Mouse (Mus musculus) testis, adult 2 months (tissue): ENCODE results near the gene Mpped2. TPM values are rescaled to one million over a fixed set of nuclear protein-coding genes. Genes with fewer than 3 reads are reported as not detected.

Source experiments
- H3K27ac ChIP-seq: fragments of 200-500 bp; 2 replicates; pipeline ENCODE4 v1.5.1; 2012; ENCODE audit warnings: low read depth, low read length; ENCODE audit not compliant: control insufficient read depth, insufficient read depth
- H3K27me3 ChIP-seq: fragments of 200-500 bp; 2 replicates; pipeline ENCODE4 v1.6.1; 2012; ENCODE audit warnings: mild to moderate bottlenecking, low read length, moderate library complexity; ENCODE audit not compliant: control insufficient read depth, insufficient read depth
- H3K36me3 ChIP-seq: fragments of 200-500 bp; 2 replicates; pipeline ENCODE4 v1.6.1; 2012; ENCODE audit warnings: mild to moderate bottlenecking, low read length; ENCODE audit not compliant: control insufficient read depth, insufficient read depth
- H3K4me1 ChIP-seq: fragments of 200-500 bp; 2 replicates; pipeline ENCODE4 v1.6.1; 2012; ENCODE audit warnings: low read length; ENCODE audit not compliant: control insufficient read depth, insufficient read depth
- H3K4me3 ChIP-seq: fragments of 200-500 bp; 2 replicates; pipeline ENCODE4 v1.5.1; 2012; ENCODE audit warnings: low read depth, mild to moderate bottlenecking, low read length, moderate library complexity, mixed read lengths; ENCODE audit not compliant: control insufficient read depth
- CTCF ChIP-seq: fragments of 200-500 bp; IDR thresholded peaks from 2 replicates; pipeline ENCODE4 v1.5.1; 2012; ENCODE audit warnings: low read depth, mild to moderate bottlenecking, inconsistent platforms, low read length, moderate library complexity; ENCODE audit not compliant: control insufficient read depth, insufficient read depth, insufficient replicate concordance
- POLR2A ChIP-seq: fragments of 200-500 bp; IDR thresholded peaks from 2 replicates; pipeline ENCODE4 v1.6.1; 2012; ENCODE audit warnings: low read depth, mild to moderate bottlenecking, inconsistent platforms, low read length, moderate library complexity; ENCODE audit not compliant: control insufficient read depth
- polyA plus RNA-seq: library from polyadenylated mRNA; depleted of rRNA; stranded (reverse); fragments of >200 nt; gene quantifications from 2 replicates; pipeline ENCODE4 v1.2.3, GENCODE M21; 2012

The Mpped2 gene
- polyA plus RNA-seq, 1 experiment = 0.88 TPM

DNA sequence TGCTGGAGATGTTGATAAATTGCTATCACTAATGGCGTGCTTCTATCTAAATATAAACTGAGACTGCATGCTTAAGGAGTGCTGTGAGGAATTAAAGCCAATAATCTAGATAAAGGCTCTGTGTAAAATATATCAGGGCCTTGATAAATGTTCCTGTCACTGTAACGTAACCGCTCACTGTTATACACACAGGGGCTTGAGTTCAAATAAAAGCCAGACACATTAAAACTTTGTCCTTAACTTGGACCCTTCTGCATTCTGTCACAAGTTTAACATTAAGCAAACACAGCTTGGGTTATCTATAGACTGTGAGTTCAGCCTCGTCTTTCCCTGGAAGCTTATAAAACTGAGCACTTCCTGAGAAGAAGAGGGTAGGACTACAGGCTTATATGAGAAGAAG is 164.6 kb downstream of the Mpped2 start:
- H3K36me3 ChIP-seq = no peaks in the 10 kb centered on the region

DNA sequence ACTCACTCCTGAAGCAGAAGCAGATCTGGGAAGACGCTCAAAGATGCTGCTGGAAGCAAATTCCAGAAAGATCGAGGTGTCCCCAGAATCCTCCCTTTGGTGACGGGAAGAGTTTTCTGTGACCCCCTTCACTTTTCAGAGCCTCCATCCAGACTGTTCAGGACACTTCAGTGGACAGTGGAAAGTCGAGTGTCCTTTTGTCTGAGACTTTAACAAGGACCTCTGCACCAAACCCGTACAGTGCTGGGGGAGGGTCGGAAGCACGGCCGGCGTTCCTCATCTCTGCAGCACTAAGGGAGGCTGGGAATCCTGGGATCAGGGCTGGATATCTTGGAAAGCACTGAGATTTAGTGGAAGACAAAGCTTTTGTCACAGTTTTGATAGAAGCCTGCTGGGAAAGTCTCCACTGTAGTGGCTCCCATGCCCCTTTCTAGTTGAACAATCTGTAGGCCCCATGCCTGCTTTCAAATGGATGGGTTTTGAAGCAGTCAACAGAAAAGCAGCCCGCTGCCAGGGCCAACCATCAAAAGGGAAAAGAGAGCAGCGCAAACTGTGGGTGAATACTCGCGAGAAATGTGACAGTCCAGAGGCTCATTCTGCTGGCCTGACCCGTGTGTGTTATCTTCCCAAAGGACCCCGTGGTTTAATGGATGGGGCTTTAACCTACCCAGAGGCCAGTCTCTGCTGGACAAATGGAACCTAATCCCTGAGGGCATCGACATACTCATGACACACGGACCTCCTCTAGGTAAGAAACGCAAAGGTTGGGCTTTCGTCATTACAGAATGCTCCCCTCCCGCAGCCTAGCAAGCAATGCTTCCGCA is 168.0 kb downstream of the Mpped2 start:
- H3K27me3 ChIP-seq = no peaks in the 10 kb centered on the region
- H3K4me3 ChIP-seq = no peak overlapping the region
- no peak for TF ChIP-seq POLR2A
- no peak for TF ChIP-seq CTCF
- no peaks in the 10 kb centered on the region for H3K4me1 ChIP-seq
- H3K27ac ChIP-seq = no peak overlapping the region
- H3K36me3 ChIP-seq = no peaks in the 10 kb centered on the region

More for the DNA sequence above, 164.6 kb downstream of the Mpped2 start:
- no peaks in the 10 kb centered on the region for H3K27me3 ChIP-seq
- H3K4me3 ChIP-seq = no peak overlapping the region
- no peak for TF ChIP-seq CTCF
- no peak for TF ChIP-seq POLR2A
- H3K4me1 ChIP-seq = no peaks in the 10 kb centered on the region
- H3K27ac ChIP-seq = no peak overlapping the region

DNA sequence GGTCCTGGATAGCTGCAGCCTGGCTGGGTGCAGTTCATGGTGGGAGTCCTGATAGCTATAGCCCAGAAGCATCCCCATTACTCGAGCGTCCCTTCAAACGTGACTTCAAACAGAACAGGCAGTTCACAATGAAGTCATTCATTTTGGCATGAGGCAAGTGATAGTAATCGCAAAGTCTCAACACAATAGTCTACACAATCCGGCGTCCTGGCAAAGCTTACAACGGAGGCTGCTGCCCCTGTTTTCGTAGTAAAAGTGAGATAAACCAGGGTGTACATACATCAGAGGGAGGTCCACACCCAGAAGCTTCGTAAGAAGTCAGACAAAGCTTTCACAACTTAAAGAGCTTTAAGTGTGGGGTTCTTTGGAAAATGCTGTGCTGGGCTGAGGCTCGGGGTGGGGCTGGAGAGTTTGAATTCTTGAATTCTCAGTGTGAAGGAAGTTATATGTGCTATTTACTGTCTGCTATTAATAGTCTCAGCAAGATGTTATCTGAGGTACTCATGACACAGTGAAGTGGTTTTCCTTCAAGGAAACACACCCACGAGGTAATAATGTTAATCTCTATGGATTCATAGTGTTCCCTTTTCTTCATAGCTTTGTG is 170.1 kb downstream of the Mpped2 start:
- no peaks in the 10 kb centered on the region for H3K27me3 ChIP-seq
- H3K27ac ChIP-seq = no peak overlapping the region
- no peaks in the 10 kb centered on the region for H3K4me1 ChIP-seq
- no peaks in the 10 kb centered on the region for H3K36me3 ChIP-seq
- TF ChIP-seq CTCF = no peak
- TF ChIP-seq POLR2A = no peak
- H3K4me3 ChIP-seq = no peak overlapping the region

DNA sequence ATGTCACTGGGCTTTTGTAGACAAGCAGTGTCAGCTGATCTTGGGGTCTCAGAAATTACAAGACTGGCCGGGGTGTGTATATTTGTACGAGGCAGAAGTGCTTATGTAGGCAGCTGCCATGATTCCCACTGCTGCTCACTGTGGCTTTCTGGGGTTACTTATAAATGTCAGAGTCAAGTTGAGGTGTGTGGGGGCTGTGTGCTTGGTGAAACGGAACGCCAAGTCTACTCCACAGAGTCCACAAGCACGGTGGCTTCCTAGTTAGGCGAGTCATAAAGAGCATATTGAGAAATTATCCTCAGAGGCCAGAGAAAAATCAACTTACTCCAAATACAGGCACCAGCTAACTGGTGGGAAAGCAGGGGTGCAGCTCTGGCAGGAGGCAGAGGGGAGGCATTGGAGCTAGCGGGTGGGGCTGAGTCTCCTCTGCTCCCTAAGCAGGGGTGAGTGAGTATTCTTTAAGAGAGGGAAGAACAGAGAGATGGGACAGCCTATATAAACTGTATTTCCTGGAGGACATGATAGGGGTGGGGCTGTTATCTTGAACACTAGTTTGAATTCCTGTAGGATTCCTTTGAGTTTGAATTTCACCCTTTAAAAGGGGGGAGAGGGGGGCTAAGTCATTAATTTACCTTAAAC is 172.2 kb downstream of the Mpped2 start:
- no peak overlapping the region for H3K4me3 ChIP-seq
- no peak overlapping the region for H3K27ac ChIP-seq

DNA sequence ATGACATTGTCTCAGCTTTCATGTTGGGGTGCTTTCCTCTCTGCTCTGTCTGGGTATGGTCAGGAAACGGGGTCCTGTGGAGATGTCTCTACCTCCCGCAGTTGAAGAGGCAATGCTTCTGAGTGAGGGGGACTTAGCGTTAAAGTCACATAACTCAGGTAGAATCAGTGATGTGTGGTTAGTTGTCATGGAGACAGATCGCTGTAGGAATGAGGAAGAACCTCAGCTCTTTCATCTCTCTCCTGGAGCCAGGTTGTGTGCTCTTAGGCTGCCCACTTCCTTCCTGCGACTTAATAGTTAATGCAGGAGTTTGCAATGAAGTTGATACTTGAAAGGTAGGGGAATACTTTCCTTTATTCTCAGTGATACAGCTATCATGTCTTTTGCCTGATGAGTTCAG is 173.2 kb downstream of the Mpped2 start:
- H3K36me3 ChIP-seq = no peaks in the 10 kb centered on the region
- H3K4me3 ChIP-seq = no peak overlapping the region
- no peak overlapping the region for H3K27ac ChIP-seq
- no peaks in the 10 kb centered on the region for H3K27me3 ChIP-seq
- H3K4me1 ChIP-seq = no peaks in the 10 kb centered on the region
- no peak for TF ChIP-seq CTCF
- TF ChIP-seq POLR2A = no peak

More for the DNA sequence above, 172.2 kb downstream of the Mpped2 start:
- no peak for TF ChIP-seq CTCF
- no peak for TF ChIP-seq POLR2A
- no peaks in the 10 kb centered on the region for H3K36me3 ChIP-seq
- H3K4me1 ChIP-seq = no peaks in the 10 kb centered on the region
- no peaks in the 10 kb centered on the region for H3K27me3 ChIP-seq

DNA sequence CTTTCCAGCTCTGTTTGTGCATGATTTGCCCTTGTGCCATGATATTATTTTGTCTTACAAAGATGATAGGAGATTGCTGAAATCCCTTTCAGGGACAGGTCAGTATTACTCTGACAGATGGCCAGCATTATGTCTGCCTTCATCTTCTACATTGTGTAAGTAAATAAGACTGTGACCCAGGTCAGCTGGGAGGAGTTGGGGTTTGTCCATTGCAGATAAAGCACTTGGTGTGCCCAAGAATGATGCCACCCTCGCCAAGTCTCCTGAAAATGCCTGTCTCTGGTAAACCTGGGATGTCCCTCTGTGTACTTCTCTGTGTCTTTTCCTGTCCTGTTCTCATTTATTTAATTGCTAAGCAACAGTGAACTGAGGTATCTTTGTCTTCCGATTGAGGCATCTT is 177.8 kb downstream of the Mpped2 start:
- TF ChIP-seq POLR2A (no peak), CTCF (no peak)
- Histone ChIP-seq H3K27ac (no peak overlapping the region), H3K4me1 (no peaks in the 10 kb centered on the region), H3K4me3 (no peak overlapping the region), H3K27me3 (no peaks in the 10 kb centered on the region), H3K36me3 (no peaks in the 10 kb centered on the region)

DNA sequence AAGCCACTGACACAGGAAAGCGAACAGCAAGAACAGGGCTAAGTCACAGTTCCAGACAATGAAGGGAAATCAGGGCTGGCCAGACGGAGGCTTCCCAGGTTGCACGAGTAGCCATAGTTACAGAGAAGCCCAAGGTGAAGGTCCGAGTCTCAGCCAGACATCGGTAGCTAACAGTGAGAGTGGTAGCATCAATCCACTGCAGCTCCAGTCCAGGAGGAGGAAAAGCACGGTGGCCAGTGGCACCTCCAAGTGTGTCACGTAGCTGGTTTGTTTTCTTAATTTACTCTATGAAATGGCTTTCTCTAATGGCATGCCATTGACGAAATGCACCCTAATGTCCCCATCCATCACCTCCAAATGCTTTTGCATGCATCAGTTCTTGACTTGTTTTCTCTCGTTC is 180.1 kb downstream of the Mpped2 start:
- TF ChIP-seq POLR2A = no peak
- no peak for TF ChIP-seq CTCF
- Histone ChIP-seq H3K27me3 (no peaks in the 10 kb centered on the region), H3K4me1 (no peaks in the 10 kb centered on the region), H3K36me3 (no peaks in the 10 kb centered on the region), H3K4me3 (no peak overlapping the region), H3K27ac (no peak overlapping the region)
